Mouse (Mus musculus): ENCODE measurements around the gene Gm3383. TPM values are rescaled to one million over a fixed set of nuclear protein-coding genes. Genes with fewer than 3 reads are reported as not detected.
"Not testable (repeated sequence)": the region's sequence is repeated elsewhere in the genome, so short reads cannot be mapped to it uniquely, and the experiment has no call there.

Gene Gm3383
- not detected in 2 replicates for polyA plus RNA-seq (2012)

GRCm38 (mm10) chr14:5807882-5808281 lies at the start of gene Gm3383:
TSS of gene Gm3383 (minus strand) at chr14:5807982.
- TF ChIP-seq GATA1 (IDR thresholded peaks at IDR 0.05; ENCODE audit: low read length): not testable (repeated sequence)

GRCm38 (mm10) chr14:5830229-5830628 lies 22.4 kb upstream of the Gm3383 start, which contains the start of gene Gm3424:
TSS of gene Gm3424 (minus strand) at chr14:5830329.
- not testable (repeated sequence) for TF ChIP-seq GATA1 (IDR thresholded peaks at IDR 0.05; ENCODE audit: low read length)

- TF ChIP-seq GATA1 (IDR thresholded peaks at IDR 0.05; ENCODE audit: low read length): not testable (repeated sequence)
Observed at GRCm38 (mm10) chr14:5741477-5741876, 66.3 kb downstream of the Gm3383 start, which contains the start of gene Gm3373. TSS of gene Gm3373 (minus strand) at chr14:5741577.

GRCm38 (mm10) chr14:5687357-5687756 lies 120.4 kb downstream of the Gm3383 start, which contains the start of gene Gm9603:
TSS of gene Gm9603 (minus strand) at chr14:5687457.
- TF ChIP-seq GATA1 (IDR thresholded peaks at IDR 0.05; ENCODE audit: low read length): not testable (repeated sequence)

GRCm38 (mm10) chr14:5632928-5633327 lies 174.9 kb downstream of the Gm3383 start, which contains the start of gene Gm8265:
TSS of gene Gm8265 (minus strand) at chr14:5633028.
- not testable (repeated sequence) for TF ChIP-seq GATA1 (IDR thresholded peaks at IDR 0.05; ENCODE audit: low read length)

Other genes starting within 250 kb of the Gm3383 start
- not detected in 2 replicates for gene Gm8265, start 175.0 kb downstream of the Gm3383 start, polyA plus RNA-seq (2012)
- gene Gm9603, start 120.5 kb downstream of the Gm3383 start, polyA plus RNA-seq (2012): not detected in 2 replicates
- not detected in 2 replicates for gene Gm3373, start 66.4 kb downstream of the Gm3383 start, polyA plus RNA-seq (2012)
- not detected in 2 replicates for gene Gm3424, start 22.3 kb upstream of the Gm3383 start, polyA plus RNA-seq (2012)
- gene Gm8237, start 72.4 kb upstream of the Gm3383 start, polyA plus RNA-seq (2012): not detected in 2 replicates
- not detected in 2 replicates for gene Gm3248, start 153.8 kb upstream of the Gm3383 start, polyA plus RNA-seq (2012)
- gene Gm3453, start 171.2 kb upstream of the Gm3383 start, polyA plus RNA-seq (2012): not detected in 2 replicates